In the genomic region with DNA sequence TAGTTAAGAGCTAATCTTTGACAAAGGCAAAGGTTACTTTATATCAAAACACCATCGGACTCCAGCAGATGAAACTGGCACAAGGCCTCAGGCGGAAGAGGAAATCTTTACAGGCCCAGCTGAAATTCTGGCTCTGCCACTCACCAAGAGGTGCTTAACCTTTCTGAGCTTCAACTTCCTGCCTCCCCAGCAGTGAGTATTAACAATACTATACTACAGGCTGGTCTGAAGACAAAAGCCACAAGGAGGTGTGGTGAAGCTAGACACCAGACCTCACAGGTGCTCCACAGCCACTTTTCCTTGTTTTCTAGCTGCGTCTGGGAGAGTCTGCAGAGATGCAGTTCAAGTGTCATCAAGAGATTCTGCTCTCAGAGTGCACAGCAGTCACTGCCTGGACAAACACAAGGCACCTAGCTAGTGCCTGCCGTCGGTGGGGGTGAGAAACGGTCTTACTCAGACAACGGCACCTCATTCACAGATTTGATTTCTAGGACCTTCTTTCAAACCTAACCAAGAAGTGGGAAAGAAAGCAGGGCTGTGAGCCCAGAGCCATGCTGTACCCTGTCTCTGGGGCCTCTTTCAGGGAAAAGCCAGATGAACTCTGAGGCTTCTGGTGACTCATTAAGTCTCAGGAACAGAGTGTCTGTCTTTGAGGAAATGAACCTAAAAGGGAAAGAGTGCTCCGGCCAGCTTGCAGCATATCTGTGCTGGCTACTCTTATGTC, we compare ENCODE assay signal across 7 mouse cellular contexts. TPM values are rescaled to one million over a fixed set of nuclear protein-coding genes. Genes with fewer than 3 reads are reported as not detected.
DNase-seq lines count a peak whose midpoint lies in the region; ATAC-seq lines count a peak whose summit lies in the region.

No protein-coding gene starts in this region.

- no peak overlapping the region for H3K4me3 ChIP-seq in stomach, embryonic 14.5 days (ENCODE audit: low read depth, low read length)

- no peaks in the 10 kb centered on the region for H3K27me3 ChIP-seq in stomach, embryonic 14.5 days (ENCODE audit: control insufficient read depth, insufficient read depth, low read length)

- H3K4me1 ChIP-seq in stomach, embryonic 14.5 days (ENCODE audit: control insufficient read depth, insufficient read depth, low read length), result peaks cover 15% of the 10 kb centered on the region

- peak; percentile 29 to 31 for DNase-seq in urinary bladder, adult 18-20 months (ENCODE audit: low spot score in 2 of 2)
- DNase-seq in urinary bladder, postnatal 4 days (ENCODE audit: low spot score in 2 of 2), result no peak
- peak; percentile 54 to 70 for DNase-seq in heart, adult 18-20 months
- DNase-seq in kidney, postnatal 36 days, result peak; percentile 58 to 72
- no peak for DNase-seq in embryo, embryonic 9.5 days (ENCODE audit: extremely low spot score)
- no peak for DNase-seq in cerebellum, adult 8-10 months

- H3K4me2 ChIP-seq in stomach, embryonic 14.5 days (replicated peaks; ENCODE audit: low read depth, low read length), result no peak overlapping the region

- 44% methylated on average over 8 of the region's 8 CpGs for WGBS in stomach, embryonic 14.5 days

- peaks cover 7% of the 10 kb centered on the region; the same call in 1 of the 2 replicates for H3K36me3 ChIP-seq in stomach, embryonic 14.5 days (ENCODE audit: control insufficient read depth, insufficient read depth, low read length)

- 0 out of 2 replicates have a peak, but pooled peaks have one; percentile 33 for ATAC-seq in stomach, embryonic 14.5 days (ENCODE audit: insufficient number of reproducible peaks, insufficient read depth, low FRiP score, low read depth)

- H3K9me3 ChIP-seq in stomach, embryonic 14.5 days (ENCODE audit: control insufficient read depth, low read depth, low read length), result no peaks in the 10 kb centered on the region

- no peak overlapping the region for H3K9ac ChIP-seq in stomach, embryonic 14.5 days (replicated peaks; ENCODE audit: low read depth, low read length)

- H3K27ac ChIP-seq in stomach, embryonic 14.5 days (ENCODE audit: low read length), result peak overlapping the region; percentile 12; the same call in 1 of the 2 replicates

RNA-seq across cellular contexts. Expression of gene Tbc1d14, which starts 18.8 kb away (rescaled TPM):
- 10 to 100 TPM; 13.4 to 14.6 TPM for total RNA-seq in heart, adult 18-20 months (2021)
- polyA plus RNA-seq in stomach, embryonic 14.5 days (2014; fragmentation: Nextera tagmentation; extraction: Ambion mirVana), result 41.8 and 42.0 TPM in 2 replicates

Comparison
In these comparisons a context has a peak if more than half of its experiments do, and no peak if none do; other contexts are left out.
1. DNase-seq: peak in urinary bladder, adult 18-20 months (2 of 2), heart, adult 18-20 months (2 of 2) and kidney, postnatal 36 days (2 of 2); none in urinary bladder, postnatal 4 days (0 of 2), embryo, embryonic 9.5 days (single experiment) and cerebellum, adult 8-10 months (single experiment).